Mouse (Mus musculus) spleen, embryonic (tissue): Measurements from ENCODE around the gene Hist1h3h.

ENCODE experiments used
- CTCF ChIA-PET: fragments of 350-600 bp; sonication (Branson Sonifier 250); formaldehyde crosslinking; loops from one replicate; lab custom pipeline; 2022; lab: Charles Lee

Hist1h3h gene

GRCm38 (mm10) chr13:21727948-21728572, 10.6 kb downstream of the Hist1h3h start:
- CTCF ChIA-PET = interaction anchor here (1.0 kb wide), 1 partner anchor 9 kb away, joined by 4 read pairs; no protein-coding TSS in a partner anchor

DNA sequence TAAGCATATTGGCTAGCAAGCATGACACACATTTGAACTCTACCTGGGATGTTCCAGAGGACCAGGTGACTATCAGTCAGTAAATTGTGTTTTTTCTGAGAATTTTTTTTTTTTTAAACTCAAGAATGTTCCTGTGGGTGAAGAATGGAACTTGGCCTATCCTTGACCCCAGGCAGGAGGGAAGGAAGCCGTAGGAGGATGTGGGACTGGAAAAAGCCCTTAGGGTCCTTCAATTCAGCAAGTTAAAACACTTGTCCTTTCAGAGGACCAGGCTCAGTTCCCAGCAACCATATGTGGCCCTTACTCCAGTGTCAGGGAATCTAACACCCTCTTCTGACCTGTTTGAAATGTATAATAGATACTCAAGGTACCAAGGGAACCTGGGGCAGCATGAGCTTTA, 12.1 kb downstream of the Hist1h3h start:
- CTCF ChIA-PET = no interaction called here

DNA sequence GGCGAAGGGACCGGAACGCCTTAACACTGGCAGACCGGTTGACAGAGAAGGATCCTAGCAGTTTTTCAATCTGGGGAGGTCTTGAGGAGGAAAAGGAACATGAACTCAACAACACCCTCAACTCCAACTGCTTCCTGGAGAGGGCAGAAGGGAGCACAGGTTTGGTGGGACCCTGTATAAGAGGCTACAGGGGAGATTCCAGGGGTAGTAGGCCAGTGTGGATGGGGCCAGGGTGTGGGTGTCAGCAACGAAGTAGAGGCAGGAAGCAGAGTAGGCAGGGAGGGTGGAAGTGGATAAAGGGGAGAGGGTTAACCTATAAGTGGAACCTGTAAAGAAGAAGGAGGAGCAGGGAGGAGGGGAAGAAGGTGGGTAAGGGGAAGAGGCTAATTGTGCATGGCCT, 16.0 kb downstream of the Hist1h3h start:
- CTCF ChIA-PET = interaction anchor here (0.7 kb wide), 1 partner anchor 532 kb away, joined by 3 read pairs; no protein-coding TSS in a partner anchor

GRCm38 (mm10) chr13:21734010-21734905, 16.8 kb downstream of the Hist1h3h start:
- CTCF ChIA-PET = interaction anchor here (0.7 kb wide), 1 partner anchor 532 kb away, joined by 3 read pairs; no protein-coding TSS in a partner anchor

GRCm38 (mm10) chr13:21734906-21735767, 17.7 kb downstream of the Hist1h3h start, which contains the start of gene Hist1h4j:
TSS of gene Hist1h4j (plus strand) at chr13:21735064.
- CTCF ChIA-PET = interaction anchor here (1.0 kb wide), 1 partner anchor 14 kb away, joined by 4 read pairs; no protein-coding TSS in a partner anchor

DNA sequence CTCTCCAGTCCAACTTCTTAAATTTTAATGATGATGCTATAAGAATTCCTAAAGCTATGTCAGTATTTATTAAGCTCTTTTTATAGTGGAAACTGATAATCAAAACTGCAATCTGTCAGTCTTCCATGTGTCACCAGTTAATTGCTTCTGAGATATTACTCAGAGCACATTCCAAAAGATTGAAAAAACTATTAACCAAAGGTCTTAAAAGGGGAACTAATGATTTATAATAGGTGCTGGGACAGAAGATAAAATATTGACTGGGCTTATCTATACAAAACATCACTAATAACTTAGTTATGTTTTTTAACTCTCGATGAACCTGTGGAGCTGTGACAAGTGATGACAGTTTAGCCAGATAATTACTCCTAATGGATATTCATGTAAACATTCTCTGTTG, 27.5 kb downstream of the Hist1h3h start:
- CTCF ChIA-PET = no interaction called here

DNA sequence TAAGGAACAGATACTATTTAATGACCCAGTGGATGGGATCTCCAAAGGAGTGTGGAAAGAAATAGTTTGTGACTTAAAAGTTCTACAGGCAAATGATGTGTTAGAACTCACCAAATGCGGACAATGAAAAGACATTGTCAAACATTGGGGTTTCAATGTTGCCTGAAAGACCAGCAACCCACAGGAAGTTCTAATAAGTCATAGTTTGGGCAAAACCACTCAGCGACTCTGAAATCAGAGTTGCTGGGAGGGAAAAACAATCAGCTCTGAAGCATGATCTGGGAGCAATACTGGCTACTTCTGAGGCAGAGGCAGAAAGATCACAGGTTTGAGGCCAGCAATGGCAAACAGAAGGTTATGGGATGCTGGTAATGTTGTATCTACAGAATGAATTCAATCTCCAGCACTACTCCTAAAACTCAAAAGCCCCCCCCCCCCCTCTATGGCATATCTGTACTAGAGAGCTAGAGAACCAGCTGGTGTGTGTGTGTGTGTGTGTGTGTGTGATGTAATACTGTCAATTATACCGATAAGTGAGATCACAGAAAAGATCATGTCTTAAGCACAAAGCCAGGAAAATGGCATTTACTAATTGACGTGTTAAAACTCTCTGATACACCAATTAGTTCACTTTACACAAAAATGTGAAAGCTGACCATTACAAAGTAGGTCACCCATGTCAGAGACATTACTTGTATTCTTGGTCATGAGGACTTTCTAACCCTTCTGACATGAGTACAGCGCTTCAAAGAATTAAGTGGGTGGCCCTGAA, 32.1 kb downstream of the Hist1h3h start:
- CTCF ChIA-PET = interaction anchor here (0.6 to 1.7 kb wide), 7 partner anchors 10 to 349 kb away, joined by 3 to 8 read pairs (median 4); partner anchors contain the start of gene Hist1h4j

- CTCF ChIA-PET = interaction anchor here (0.6 to 1.7 kb wide), 7 partner anchors 11 to 350 kb away, joined by 3 to 8 read pairs (median 4); partner anchors contain the start of gene Hist1h4j
These were observed 32.9 kb downstream of the Hist1h3h start, which contains the start of gene Hist1h4k for GRCm38 (mm10) chr13:21750159-21751017. TSS of gene Hist1h4k (minus strand) at chr13:21750505.

GRCm38 (mm10) chr13:21751417-21751816, 34.0 kb downstream of the Hist1h3h start:
- CTCF ChIA-PET = no interaction called here

DNA sequence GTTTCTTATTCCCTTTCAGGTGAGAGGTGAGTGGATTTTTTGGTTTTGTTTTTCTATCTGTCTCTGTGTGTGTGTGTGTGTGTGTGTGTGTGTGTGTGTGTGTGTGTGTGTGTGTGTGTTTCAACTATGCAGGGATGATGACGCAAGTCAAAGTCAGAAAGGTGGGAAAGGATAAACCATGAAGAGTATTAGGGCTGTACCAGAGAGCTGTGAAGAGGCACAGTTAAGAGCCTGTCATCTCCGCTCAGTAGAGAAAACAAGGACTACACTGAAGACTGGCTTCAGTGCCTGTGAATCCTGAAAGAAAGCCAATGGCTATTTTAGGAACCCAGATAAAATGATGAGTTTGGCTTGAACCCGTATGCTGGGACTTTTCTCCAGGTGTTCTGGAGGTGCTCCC, 34.4 kb downstream of the Hist1h3h start:
- CTCF ChIA-PET = no interaction called here

DNA sequence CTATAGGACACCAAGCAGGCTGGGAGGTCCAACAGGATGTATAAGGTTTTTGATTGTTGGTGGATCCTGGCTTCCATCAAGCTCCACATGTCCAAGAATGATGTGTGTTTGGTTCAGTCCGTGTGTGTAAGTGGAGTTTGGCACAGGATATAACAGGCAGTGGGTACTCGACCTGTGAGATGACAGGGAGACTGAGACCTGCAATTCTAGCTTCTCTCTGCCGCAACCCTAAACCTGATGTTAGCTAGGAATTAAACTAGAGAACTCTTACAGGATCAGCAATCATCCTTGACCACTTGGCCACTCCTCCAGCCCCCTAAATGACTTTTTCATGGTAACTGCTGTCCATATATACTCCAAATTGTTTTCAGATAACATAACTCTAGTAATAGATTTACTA, 34.9 kb downstream of the Hist1h3h start:
- CTCF ChIA-PET = no interaction called here

GRCm38 (mm10) chr13:21753051-21753523, 35.6 kb downstream of the Hist1h3h start:
- CTCF ChIA-PET = interaction anchor here (0.6 kb wide), 1 partner anchor 26 kb away, joined by 3 read pairs; no protein-coding TSS in a partner anchor

- CTCF ChIA-PET = interaction anchor here (0.6 kb wide), 2 partner anchors 25 kb away, joined by 3 read pairs; no protein-coding TSS in a partner anchor
These were observed 36.2 kb downstream of the Hist1h3h start, which contains the start of the genes Hist1h2ak and Hist1h2bn for GRCm38 (mm10) chr13:21753524-21754285. TSS of gene Hist1h2ak (minus strand) at chr13:21753827. TSS of gene Hist1h2bn (plus strand) at chr13:21754123.

- CTCF ChIA-PET = interaction anchor here (0.6 kb wide), 1 partner anchor 24 kb away, joined by 3 read pairs; no protein-coding TSS in a partner anchor
These were observed 37.0 kb downstream of the Hist1h3h start for GRCm38 (mm10) chr13:21754294-21755001.

DNA sequence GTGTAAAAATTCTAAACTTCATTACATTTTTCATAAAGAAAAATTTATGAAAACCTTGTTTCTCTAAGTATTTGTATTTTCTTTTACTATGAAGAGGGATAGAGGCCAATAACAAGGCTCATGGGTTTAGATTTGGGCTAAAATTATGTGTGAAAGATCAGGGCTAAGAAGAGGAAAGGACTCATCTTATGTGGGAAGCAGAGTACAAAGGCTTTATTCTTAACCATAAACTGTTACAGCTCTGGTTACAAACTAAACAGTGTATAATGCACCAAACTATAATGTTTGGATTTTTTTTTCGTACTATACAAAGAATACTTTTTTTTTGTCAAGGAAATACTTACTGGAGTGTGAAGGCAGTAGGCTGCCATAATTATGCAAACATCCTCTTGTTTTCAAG, 38.2 kb downstream of the Hist1h3h start:
- CTCF ChIA-PET = interaction anchor here (0.7 kb wide), 1 partner anchor 28 kb away, joined by 3 read pairs; no protein-coding TSS in a partner anchor
